Mouse (Mus musculus): Measurements from ENCODE around the gene Mmachc. TPM values are rescaled to one million over a fixed set of nuclear protein-coding genes. Genes with fewer than 3 reads are reported as not detected.
"Not testable (repeated sequence)": the region's sequence is repeated elsewhere in the genome, so short reads cannot be mapped to it uniquely, and the experiment has no call there.

The Mmachc gene
- total and polyA plus RNA-seq, 2 experiments from 2014 or later: 20.2 to 20.6 TPM

- WGBS: 66% methylated on average over 5 of the region's 5 CpGs
- Histone ChIP-seq H3K4me2 (ENCODE audit: low read depth, low read length) (no peak overlapping the region), H3K27me3 (ENCODE audit: insufficient read depth, low read length) (no peaks in the 10 kb centered on the region), H3K36me3 (ENCODE audit: insufficient read depth, low read length) (no peaks in the 10 kb centered on the region), H3K9me3 (ENCODE audit: low read length) (no peaks in the 10 kb centered on the region), H3K4me3 (ENCODE audit: low read length) (no peak overlapping the region), H3K9ac (replicated peaks; ENCODE audit: low read length) (no peak overlapping the region), H3K27ac (no peak overlapping the region), H3K4me1 (ENCODE audit: insufficient read depth, low read length) (no peaks in the 10 kb centered on the region)
- no peak for DNase-seq (ENCODE audit: low spot score)
- no peak for ATAC-seq
- no peak for TF ChIP-seq CTCF (IDR thresholded peaks at IDR 0.05; ENCODE audit: low read depth)
Measured at GRCm38 (mm10) chr4:116679141-116679540, 29.1 kb downstream of the Mmachc start.

- ATAC-seq: no peak
- Histone ChIP-seq H3K9ac (replicated peaks; ENCODE audit: low read length) (no peak overlapping the region), H3K9me3 (ENCODE audit: low read length) (no peaks in the 10 kb centered on the region), H3K27me3 (ENCODE audit: insufficient read depth, low read length) (no peaks in the 10 kb centered on the region), H3K4me3 (ENCODE audit: low read length) (no peak overlapping the region), H3K27ac (no peak overlapping the region), H3K4me1 (ENCODE audit: insufficient read depth, low read length) (no peaks in the 10 kb centered on the region), H3K4me2 (ENCODE audit: low read depth, low read length) (no peak overlapping the region), H3K36me3 (ENCODE audit: insufficient read depth, low read length) (no peaks in the 10 kb centered on the region)
- WGBS: 81% methylated on average over 1 of the region's 1 CpGs
- no peak for TF ChIP-seq CTCF (IDR thresholded peaks at IDR 0.05; ENCODE audit: low read depth)
- DNase-seq (ENCODE audit: low spot score): no peak
Measured at GRCm38 (mm10) chr4:116677808-116678207, 30.4 kb downstream of the Mmachc start.

DNA sequence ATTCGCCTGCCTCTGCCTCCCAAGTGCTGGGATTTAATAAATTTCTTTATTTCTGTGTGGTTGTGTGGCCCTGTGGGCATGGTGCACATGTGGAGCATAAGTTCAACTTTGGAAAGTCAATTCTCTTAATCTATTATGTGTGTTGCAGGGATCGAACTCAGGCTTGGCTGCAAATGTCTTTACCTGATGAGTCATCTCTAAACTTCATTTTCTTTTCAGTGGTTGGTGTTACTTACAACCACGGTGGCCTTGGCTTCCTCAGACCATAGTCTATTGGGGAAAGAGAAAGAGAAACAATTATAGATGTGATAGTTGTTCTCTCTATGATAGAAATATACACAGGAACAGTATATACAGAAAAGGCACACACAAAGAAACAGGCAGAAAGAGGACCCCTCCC lies 32.2 kb downstream of the Mmachc start:
- DNase-seq (ENCODE audit: low spot score) (no peak), ATAC-seq (no peak)
- no peak for TF ChIP-seq CTCF (IDR thresholded peaks at IDR 0.05; ENCODE audit: low read depth)
- Histone ChIP-seq H3K27ac (no peak overlapping the region), H3K27me3 (ENCODE audit: insufficient read depth, low read length) (no peaks in the 10 kb centered on the region), H3K36me3 (ENCODE audit: insufficient read depth, low read length) (no peaks in the 10 kb centered on the region), H3K4me1 (ENCODE audit: insufficient read depth, low read length) (no peaks in the 10 kb centered on the region), H3K9me3 (ENCODE audit: low read length) (no peaks in the 10 kb centered on the region), H3K9ac (replicated peaks; ENCODE audit: low read length) (no peak overlapping the region), H3K4me2 (ENCODE audit: low read depth, low read length) (no peak overlapping the region), H3K4me3 (ENCODE audit: low read length) (no peak overlapping the region)
- 90% methylated on average over 3 of the region's 3 CpGs for WGBS

- WGBS: 93% methylated on average over 6 of the region's 6 CpGs
- H3K27me3 ChIP-seq (ENCODE audit: insufficient read depth, low read length); H3K36me3 ChIP-seq (ENCODE audit: insufficient read depth, low read length); DNase-seq (ENCODE audit: low spot score); ATAC-seq; H3K9ac ChIP-seq (replicated peaks; ENCODE audit: low read length); H3K4me1 ChIP-seq (ENCODE audit: insufficient read depth, low read length); H3K4me3 ChIP-seq (ENCODE audit: low read length); H3K27ac ChIP-seq; H3K9me3 ChIP-seq (ENCODE audit: low read length); H3K4me2 ChIP-seq (ENCODE audit: low read depth, low read length): not testable (repeated sequence)
Measured at GRCm38 (mm10) chr4:116674761-116675160, 33.4 kb downstream of the Mmachc start.

- no peaks in the 10 kb centered on the region for H3K36me3 ChIP-seq (ENCODE audit: insufficient read depth, low read length)
- no peaks in the 10 kb centered on the region for H3K27me3 ChIP-seq (ENCODE audit: insufficient read depth, low read length)
- no peak overlapping the region for H3K27ac ChIP-seq
- H3K4me1 ChIP-seq (ENCODE audit: insufficient read depth, low read length): no peaks in the 10 kb centered on the region
- H3K4me2 ChIP-seq (ENCODE audit: low read depth, low read length): no peak overlapping the region
- TF ChIP-seq CTCF (IDR thresholded peaks at IDR 0.05; ENCODE audit: low read depth): no peak
- H3K4me3 ChIP-seq (ENCODE audit: low read length): no peak overlapping the region
- WGBS: 75% methylated on average over 2 of the region's 2 CpGs
- DNase-seq (ENCODE audit: low spot score) (no peak), ATAC-seq (no peak)
- H3K9ac ChIP-seq (replicated peaks; ENCODE audit: low read length): no peak overlapping the region
- H3K9me3 ChIP-seq (ENCODE audit: low read length): no peaks in the 10 kb centered on the region
Measured at GRCm38 (mm10) chr4:116672785-116673184, 35.4 kb downstream of the Mmachc start.

GRCm38 (mm10) chr4:116669291-116669690 lies 38.9 kb downstream of the Mmachc start:
- TF ChIP-seq CTCF (IDR thresholded peaks at IDR 0.05; ENCODE audit: low read depth): peak; percentile 38
- DNase-seq (ENCODE audit: low spot score) (no peak), ATAC-seq (no peak)
- H3K27me3 ChIP-seq (ENCODE audit: insufficient read depth, low read length): no peaks in the 10 kb centered on the region
- no peak overlapping the region for H3K9ac ChIP-seq (replicated peaks; ENCODE audit: low read length)
- H3K9me3 ChIP-seq (ENCODE audit: low read length): no peaks in the 10 kb centered on the region
- no peak overlapping the region for H3K4me3 ChIP-seq (ENCODE audit: low read length)
- no peak overlapping the region for H3K4me2 ChIP-seq (ENCODE audit: low read depth, low read length)
- no peaks in the 10 kb centered on the region for H3K36me3 ChIP-seq (ENCODE audit: insufficient read depth, low read length)
- H3K4me1 ChIP-seq (ENCODE audit: insufficient read depth, low read length): no peaks in the 10 kb centered on the region
- no peak overlapping the region for H3K27ac ChIP-seq
- WGBS: 59% methylated on average over 2 of the region's 2 CpGs

- WGBS: 61% methylated on average over 3 of the region's 3 CpGs
- no peak overlapping the region for H3K4me2 ChIP-seq (ENCODE audit: low read depth, low read length)
- H3K27ac ChIP-seq: no peak overlapping the region
- H3K36me3 ChIP-seq (ENCODE audit: insufficient read depth, low read length): no peaks in the 10 kb centered on the region
- DNase-seq (ENCODE audit: low spot score) (no peak), ATAC-seq (no peak)
- H3K4me1 ChIP-seq (ENCODE audit: insufficient read depth, low read length): no peaks in the 10 kb centered on the region
- no peak overlapping the region for H3K4me3 ChIP-seq (ENCODE audit: low read length)
- no peaks in the 10 kb centered on the region for H3K9me3 ChIP-seq (ENCODE audit: low read length)
- no peak for TF ChIP-seq CTCF (IDR thresholded peaks at IDR 0.05; ENCODE audit: low read depth)
- no peaks in the 10 kb centered on the region for H3K27me3 ChIP-seq (ENCODE audit: insufficient read depth, low read length)
- H3K9ac ChIP-seq (replicated peaks; ENCODE audit: low read length): no peak overlapping the region
Measured at GRCm38 (mm10) chr4:116668145-116668544, 40.1 kb downstream of the Mmachc start.

Measured in hindbrain, postnatal 0 days (tissue).